Mouse (Mus musculus): Measurements from ENCODE around the gene Wnt10a.

The Wnt10a gene

GRCm38 (mm10) chr1:74824518-74825302 is 33.4 kb downstream of the Wnt10a start:
- no peak for TF ChIP-seq GATA4 (IDR thresholded peaks at IDR 0.05; ENCODE audit: insufficient replicate concordance, low read length)

DNA sequence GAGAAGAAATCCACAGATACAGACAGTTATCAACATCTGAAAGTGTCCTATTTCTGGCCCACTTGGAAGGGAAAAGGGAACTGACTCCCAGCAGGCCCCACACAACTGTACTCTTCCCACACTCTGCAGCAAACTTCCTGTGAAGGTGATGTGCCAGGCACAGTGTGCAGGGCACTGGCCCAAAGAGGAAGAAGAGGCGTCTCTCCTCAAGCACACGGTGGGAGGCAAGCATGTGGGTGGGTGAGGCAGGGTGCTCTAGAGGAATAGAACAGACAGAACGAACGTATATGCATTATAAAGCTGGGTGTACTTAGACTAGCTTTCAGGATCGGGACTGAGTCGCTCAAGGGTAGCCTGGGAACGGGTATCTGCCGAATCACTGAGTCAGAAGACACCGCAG is 38.7 kb downstream of the Wnt10a start:
- TF ChIP-seq GATA4 (IDR thresholded peaks at IDR 0.05; ENCODE audit: insufficient replicate concordance, low read length): no peak

GRCm38 (mm10) chr1:74833255-74833654 is 41.9 kb downstream of the Wnt10a start:
- TF ChIP-seq GATA4 (IDR thresholded peaks at IDR 0.05; ENCODE audit: insufficient replicate concordance, low read length): no peak

GRCm38 (mm10) chr1:74843090-74843489 is 51.8 kb downstream of the Wnt10a start:
- no peak for TF ChIP-seq GATA4 (IDR thresholded peaks at IDR 0.05; ENCODE audit: insufficient replicate concordance, low read length)

GRCm38 (mm10) chr1:74846341-74846740 is 55.0 kb downstream of the Wnt10a start:
- no peak for TF ChIP-seq GATA4 (IDR thresholded peaks at IDR 0.05; ENCODE audit: insufficient replicate concordance, low read length)

- no peak for TF ChIP-seq GATA4 (IDR thresholded peaks at IDR 0.05; ENCODE audit: insufficient replicate concordance, low read length)
Measured at GRCm38 (mm10) chr1:74848946-74849345, 57.6 kb downstream of the Wnt10a start.

DNA sequence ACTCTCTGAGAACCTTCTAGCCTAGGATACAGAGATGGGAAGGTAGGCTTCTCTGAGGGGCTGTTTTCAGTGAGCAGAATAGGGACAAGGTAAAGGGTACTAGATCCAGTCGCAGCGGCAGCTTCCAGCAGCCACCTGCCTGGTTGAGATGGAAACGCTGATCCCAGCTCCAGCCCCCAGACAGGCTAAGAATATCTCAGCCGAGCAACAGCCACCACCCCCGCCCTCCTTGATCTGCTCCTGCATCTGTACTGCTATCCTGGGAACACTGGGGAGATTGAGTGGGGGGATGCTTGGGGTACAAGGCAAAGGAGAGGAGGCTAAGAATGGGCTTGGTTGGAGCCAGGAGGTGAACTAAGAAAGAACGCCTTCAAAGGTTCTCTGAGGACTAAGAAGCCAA is 58.9 kb downstream of the Wnt10a start:
- TF ChIP-seq GATA4 (IDR thresholded peaks at IDR 0.05; ENCODE audit: insufficient replicate concordance, low read length): no peak

DNA sequence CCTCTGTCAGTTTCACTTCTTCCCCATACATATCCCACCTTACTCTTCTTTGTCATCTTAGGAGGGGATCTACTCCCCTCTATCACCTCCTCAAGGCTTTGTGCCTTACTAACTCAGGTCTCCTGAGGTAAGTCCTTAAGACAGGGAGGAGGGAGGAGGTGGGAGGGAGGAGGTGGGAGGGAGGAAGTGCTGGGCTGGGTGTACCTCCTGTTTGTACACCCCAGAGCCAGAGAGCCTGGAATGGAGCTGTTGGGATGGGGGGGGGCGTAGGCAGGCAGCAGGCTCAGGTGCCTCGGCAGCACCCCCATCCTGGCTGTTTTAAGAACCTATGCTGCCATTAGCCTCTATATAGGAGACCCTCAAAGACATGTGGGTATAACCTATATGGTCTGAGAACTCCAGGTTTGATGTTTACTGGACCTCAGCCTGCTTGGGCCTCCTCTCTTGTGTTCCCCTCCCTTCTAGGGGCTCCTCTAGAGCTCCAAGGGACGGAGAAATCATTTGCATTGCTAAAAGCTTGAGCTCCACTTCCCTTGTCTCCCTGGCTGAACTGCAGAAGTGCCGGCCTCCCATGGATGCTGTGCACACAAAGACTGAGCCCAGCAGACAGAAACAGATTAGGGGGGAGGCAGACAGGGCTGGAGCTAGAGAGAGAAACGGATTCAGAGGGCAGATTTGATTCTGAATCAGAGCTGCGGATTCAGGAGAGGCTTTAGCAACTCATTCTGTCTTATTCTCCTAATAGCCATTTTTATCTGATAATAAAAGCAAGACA is 59.9 kb downstream of the Wnt10a start:
- no peak for TF ChIP-seq GATA4 (IDR thresholded peaks at IDR 0.05; ENCODE audit: insufficient replicate concordance, low read length)

All from liver, adult (tissue).